Mouse (Mus musculus) mesoderm, embryonic 11.5 days (tissue): ENCODE results near the gene Npvf.
"Not testable (repeated sequence)": the region's sequence is repeated elsewhere in the genome, so short reads cannot be mapped to it uniquely, and the experiment has no call there.

Experiments
- DNase-seq: peaks from one replicate; pipeline ENCODE4 v3.0.0-alpha.2; 2012; ENCODE audit warnings: low read depth, low spot score

The Npvf gene

GRCm38 (mm10) chr6:50640377-50640776 lies 13.9 kb downstream of the Npvf start:
- DNase-seq, result no peak

- DNase-seq, result peak; percentile 25
Measured at GRCm38 (mm10) chr6:50639656-50640055, 14.6 kb downstream of the Npvf start.

GRCm38 (mm10) chr6:50626170-50626569 lies 28.1 kb downstream of the Npvf start:
- not testable (repeated sequence) for DNase-seq

DNA sequence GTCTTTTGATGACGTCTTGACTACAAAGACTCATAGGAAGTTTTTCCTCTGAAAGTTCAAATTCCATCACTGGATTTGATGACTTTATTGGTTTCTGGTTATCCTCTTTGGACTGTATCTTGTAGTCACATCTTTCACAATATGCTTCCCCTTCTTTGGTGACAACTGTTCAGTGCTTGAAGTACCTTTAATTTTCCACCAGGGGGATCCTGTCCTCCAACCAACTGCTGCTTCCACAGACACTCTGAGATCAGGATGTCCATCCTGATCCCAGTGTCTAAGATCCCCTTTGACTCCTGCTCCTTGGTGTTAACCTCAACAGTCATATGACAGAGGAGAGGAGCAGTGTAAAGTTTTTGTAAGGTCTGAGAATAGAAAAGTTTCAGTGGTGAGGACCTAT lies 36.0 kb downstream of the Npvf start:
- not testable (repeated sequence) for DNase-seq

- peak; percentile 67 for DNase-seq
Measured at GRCm38 (mm10) chr6:50601620-50602019, 52.6 kb downstream of the Npvf start.
